ENCODE assay signal across 8 mouse cellular contexts in genomic region chr17:26202737-26203136, GRCm38 (mm10). TPM values are rescaled to one million over a fixed set of nuclear protein-coding genes. Genes with fewer than 3 reads are reported as not detected.
DNase-seq lines count a peak whose midpoint lies in the region; ATAC-seq and TF ChIP-seq lines count a peak whose summit lies in the region.

Rgs11 (plus strand) TSS chr17:26202951.

- H3K9ac ChIP-seq in heart, embryonic 14.5 days (ENCODE audit: low read length), result peak within 1 kb of the TSS; percentile 57
- no peak within 1 kb of the TSS for H3K9ac ChIP-seq in lung, postnatal 0 days (replicated peaks; ENCODE audit: low read depth)

- H3K4me3 ChIP-seq in testis, adult 2 months (ENCODE audit: control insufficient read depth, low read depth, low read length), result peak within 1 kb of the TSS; percentile 82
- H3K4me3 ChIP-seq in bone marrow macrophage, adult 2 months (ENCODE audit: insufficient read depth, low read length), result peak within 1 kb of the TSS; percentile 55
- H3K4me3 ChIP-seq in heart, embryonic 14.5 days (ENCODE audit: control insufficient read depth in 1 of 2, insufficient read depth in 1 of 2, low read depth in 1 of 2, low read length in 2 of 2), result peak within 1 kb of the TSS; percentile 53 to 59
- H3K4me3 ChIP-seq in lung, postnatal 0 days (ENCODE audit: low read depth, low read length), result peak within 1 kb of the TSS; percentile 39

- no peaks in the 10 kb centered on the region for H3K9me3 ChIP-seq in heart, embryonic 14.5 days (ENCODE audit: control insufficient read depth, low read length)
- no peaks in the 10 kb centered on the region for H3K9me3 ChIP-seq in lung, postnatal 0 days (ENCODE audit: low read length)

- H3K4me2 ChIP-seq in heart, embryonic 14.5 days (ENCODE audit: low read length), result peak within 1 kb of the TSS; percentile 97
- peak within 1 kb of the TSS; percentile 83 for H3K4me2 ChIP-seq in lung, postnatal 0 days (replicated peaks; ENCODE audit: low read depth, low read length)

- H3K27ac ChIP-seq in testis, adult 2 months (ENCODE audit: control insufficient read depth, insufficient read depth, low read depth, low read length), result no peak within 1 kb of the TSS
- no peak within 1 kb of the TSS for H3K27ac ChIP-seq in bone marrow macrophage, adult 2 months (ENCODE audit: insufficient read depth, low read depth, low read length)
- no peak within 1 kb of the TSS for H3K27ac ChIP-seq in heart, embryonic 14.5 days (replicated peaks in 1 of 2; ENCODE audit: control insufficient read depth in 1 of 2, insufficient read depth in 1 of 2, low read depth in 2 of 2, low read length in 2 of 2)
- H3K27ac ChIP-seq in lung, postnatal 0 days (ENCODE audit: low read length), result no peak within 1 kb of the TSS

- no peak for TF ChIP-seq POLR2A in testis, adult 2 months (IDR thresholded peaks at IDR 0.05; ENCODE audit: control insufficient read depth, low read depth, low read length)
- no peak for TF ChIP-seq POLR2A in bone marrow macrophage, adult 2 months (IDR thresholded peaks at IDR 0.05; ENCODE audit: borderline replicate concordance, low read depth, low read length)

- no peak for ATAC-seq in heart, embryonic 14.5 days (ENCODE audit: insufficient number of reproducible peaks, insufficient read depth, low FRiP score, low read depth)
- ATAC-seq in lung, postnatal 0 days, result peak; percentile 42

- H3K4me1 ChIP-seq in testis, adult 2 months (ENCODE audit: control insufficient read depth, insufficient read depth, low read length), result peaks cover 44% of the 10 kb centered on the region
- no peaks in the 10 kb centered on the region for H3K4me1 ChIP-seq in bone marrow macrophage, adult 2 months (ENCODE audit: control insufficient read depth, insufficient read depth, low read length)
- peaks cover 0 to 10% of the 10 kb centered on the region in 2 experiments; a peak in 2 of 4 replicates for H3K4me1 ChIP-seq in heart, embryonic 14.5 days (ENCODE audit: control insufficient read depth in 2 of 2, insufficient read depth in 2 of 2, low read length in 2 of 2)
- peaks cover 10% of the 10 kb centered on the region for H3K4me1 ChIP-seq in lung, postnatal 0 days (ENCODE audit: insufficient read depth, low read depth, low read length)

- no peak for TF ChIP-seq EP300 in lung, postnatal 0 days (IDR thresholded peaks at IDR 0.05)

- WGBS in heart, embryonic 14.5 days, result 2% methylated on average over 22 of the region's 22 CpGs
- 2% methylated on average over 21 of the region's 22 CpGs for WGBS in lung, postnatal 0 days

- no peak for TF ChIP-seq CTCF in testis, adult 2 months (IDR thresholded peaks at IDR 0.05; ENCODE audit: control insufficient read depth, insufficient read depth, insufficient replicate concordance, low read depth, low read length)
- TF ChIP-seq CTCF in bone marrow macrophage, adult 2 months (IDR thresholded peaks at IDR 0.05; ENCODE audit: low read depth, low read length), result no peak
- no peak for TF ChIP-seq CTCF in lung, postnatal 0 days (IDR thresholded peaks at IDR 0.05)

- no peaks in the 10 kb centered on the region for H3K27me3 ChIP-seq in testis, adult 2 months (ENCODE audit: control insufficient read depth, insufficient read depth, low read length)
- peaks cover 56% of the 10 kb centered on the region for H3K27me3 ChIP-seq in heart, embryonic 14.5 days (ENCODE audit: control insufficient read depth, insufficient read depth, low read length)
- peaks cover 10% of the 10 kb centered on the region; the same call in 1 of the 2 replicates for H3K27me3 ChIP-seq in lung, postnatal 0 days (replicated peaks; ENCODE audit: insufficient read depth, low read length)

- H3K36me3 ChIP-seq in testis, adult 2 months (ENCODE audit: control insufficient read depth, insufficient read depth, low read length), result no peaks in the 10 kb centered on the region
- peaks cover 3% of the 10 kb centered on the region; the same call in 1 of the 2 replicates for H3K36me3 ChIP-seq in heart, embryonic 14.5 days (ENCODE audit: control insufficient read depth, insufficient read depth, low read length)
- H3K36me3 ChIP-seq in lung, postnatal 0 days (ENCODE audit: insufficient read depth, low read length), result no peaks in the 10 kb centered on the region; the same call in 1 of the 2 replicates

- DNase-seq in testis, postnatal 14 days (ENCODE audit: low spot score), result no peak
- DNase-seq in layer of hippocampus, postnatal 14 days (ENCODE audit: low spot score in 2 of 2), result peak in 1 of 2 experiments; percentile 42
- DNase-seq in lung, postnatal 0 days (ENCODE audit: low spot score), result no peak
- peak; percentile 33 for DNase-seq in right cerebral cortex, postnatal 25 days
- DNase-seq in ovary, postnatal 14 days (ENCODE audit: low spot score), result no peak

RNA-seq across cellular contexts. Expression of gene Rgs11, which starts in this region (rescaled TPM):
- polyA plus RNA-seq in testis, adult 2 months (2012; rRNA removed), result 12.9 and 16.0 TPM in 2 replicates
- 4.7 and 6.6 TPM in 2 replicates for polyA plus RNA-seq in bone marrow macrophage, adult 2 months (2012; ENCODE audit: insufficient read depth, insufficient read length, missing spikeins)
- polyA plus RNA-seq in heart, embryonic 14.5 days (2014; fragmentation: Nextera tagmentation; extraction: Ambion mirVana), result 6.1 and 6.8 TPM in 2 replicates
- total RNA-seq in layer of hippocampus, postnatal 14 days (2021), result 10 to 100 TPM; 56.1 to 69.6 TPM
- 11.8 and 12.0 TPM in 2 replicates for polyA plus RNA-seq in lung, postnatal 0 days (2015; fragmentation: Nextera tagmentation; extraction: Ambion mirVana)
